Mouse (Mus musculus) spleen, postnatal 10 days (tissue): Measurements from ENCODE around the gene Ces1a.

Source experiments
- DNase-seq, 2 experiments: peaks; one replicate each; pipeline ENCODE4 v3.0.0; 2021 to 2022; ENCODE audit warnings: low spot score in 2 of 2

The Ces1a gene

DNA sequence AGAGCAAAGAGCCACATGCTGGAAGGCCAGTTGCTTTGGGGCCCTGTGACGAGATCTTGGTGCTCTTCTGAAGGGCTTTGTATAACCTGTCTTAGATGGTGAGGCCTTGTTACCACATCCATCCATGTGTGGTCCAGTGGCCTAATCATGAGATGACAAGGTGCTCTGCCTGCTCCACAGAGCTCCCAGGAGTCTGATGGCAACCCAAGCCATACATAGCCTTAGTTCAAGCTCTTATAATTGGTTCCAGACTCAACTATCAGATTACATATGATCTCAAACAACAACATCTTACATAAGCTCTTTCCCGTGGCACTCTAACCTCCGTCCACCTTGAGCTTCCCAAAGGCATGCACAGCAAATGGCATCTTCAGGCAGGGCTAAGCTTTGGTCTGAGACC lies at the start of gene Ces1a:
Ces1a (minus strand) TSS at position 101 of the 400 bp plus-strand sequence.
- no peak for DNase-seq

DNA sequence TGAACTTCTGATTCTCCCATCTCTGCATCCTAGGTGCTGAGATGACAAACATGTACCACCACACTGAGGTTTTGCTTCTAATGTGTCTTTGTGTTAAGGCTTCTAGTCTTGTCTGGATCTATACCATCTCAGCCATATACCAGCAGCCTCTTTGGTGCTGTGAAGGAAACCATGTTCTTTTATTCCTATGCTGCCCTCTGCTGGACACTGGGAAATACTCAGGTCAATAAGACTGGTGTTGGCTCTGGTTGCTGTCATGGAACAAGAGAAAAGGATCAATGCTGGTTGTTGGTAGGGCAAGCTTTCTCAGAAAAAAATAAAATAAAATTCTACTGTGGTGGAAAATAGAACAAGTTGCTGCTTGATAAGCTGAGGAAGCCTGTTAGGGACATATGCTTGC lies 47.4 kb upstream of the Ces1a start:
- no peak for DNase-seq

- no peak for DNase-seq
Observed at GRCm38 (mm10) chr8:93091324-93091723, 43.3 kb upstream of the Ces1a start.

DNA sequence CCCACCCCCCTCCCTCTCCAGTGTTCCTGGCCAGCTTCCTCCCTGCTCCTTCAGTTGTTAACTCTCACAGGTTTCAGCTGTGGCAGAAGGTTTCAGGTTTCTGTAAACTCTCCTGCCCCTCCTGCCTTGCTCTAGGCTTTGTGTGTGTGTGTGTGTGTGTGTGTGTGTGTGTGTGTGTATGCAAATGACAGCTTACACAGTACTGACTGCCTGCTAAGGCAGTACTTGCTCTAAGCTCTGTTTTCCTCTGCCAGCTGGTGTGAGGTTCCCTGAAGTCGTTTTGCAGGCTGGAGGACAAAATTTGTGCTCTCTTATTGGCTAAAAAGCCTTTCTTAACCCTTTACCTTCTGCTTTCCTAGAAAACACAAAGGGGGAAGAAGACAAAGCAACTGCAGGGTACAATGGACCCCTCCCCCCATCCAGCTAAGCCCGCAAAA lies 40.7 kb upstream of the Ces1a start:
- DNase-seq: no peak

- no peak for DNase-seq
Observed at GRCm38 (mm10) chr8:93088193-93088592, 40.2 kb upstream of the Ces1a start.

DNA sequence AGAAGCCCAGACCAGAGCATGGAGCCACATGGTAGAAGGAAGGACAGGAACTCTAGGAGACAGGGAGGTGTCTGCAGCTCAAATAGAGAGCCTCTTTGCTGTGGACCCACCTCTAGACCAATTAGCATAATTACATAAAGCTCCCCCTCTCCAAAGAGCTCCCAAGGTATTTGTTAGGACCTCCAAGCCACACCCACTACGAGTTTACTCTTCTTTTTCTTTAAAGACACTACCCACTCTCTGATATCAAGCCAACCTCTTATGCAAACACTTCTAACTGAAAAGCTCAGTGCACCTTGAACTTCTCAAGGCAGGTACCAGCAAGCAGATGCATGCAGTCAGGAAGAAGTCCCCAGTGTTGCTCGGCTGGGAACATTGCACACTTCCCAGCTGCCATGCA lies 31.9 kb upstream of the Ces1a start, which contains the start of gene Ces1b:
Ces1b (minus strand) TSS at position 131 of the 400 bp plus-strand sequence.
- no peak for DNase-seq

DNA sequence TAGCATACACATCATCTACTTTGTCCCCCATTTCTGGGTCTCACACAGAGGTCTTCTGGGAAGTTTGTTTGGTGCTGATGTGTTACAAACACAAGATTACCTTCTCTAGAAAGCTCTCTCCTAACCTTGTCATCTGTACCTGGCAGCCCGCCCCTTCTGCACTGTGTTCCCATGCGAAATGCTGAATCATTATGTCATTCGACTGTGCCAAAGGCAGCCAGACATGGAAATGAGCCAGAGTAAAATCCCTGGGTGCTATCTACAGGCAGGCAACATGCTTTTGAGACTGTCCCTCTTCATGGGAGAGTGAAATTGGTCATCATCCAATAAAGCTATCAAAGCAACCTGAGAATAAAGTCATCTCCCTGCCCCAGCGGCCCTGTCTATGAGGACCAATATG lies 27.3 kb upstream of the Ces1a start:
- no peak for DNase-seq

DNA sequence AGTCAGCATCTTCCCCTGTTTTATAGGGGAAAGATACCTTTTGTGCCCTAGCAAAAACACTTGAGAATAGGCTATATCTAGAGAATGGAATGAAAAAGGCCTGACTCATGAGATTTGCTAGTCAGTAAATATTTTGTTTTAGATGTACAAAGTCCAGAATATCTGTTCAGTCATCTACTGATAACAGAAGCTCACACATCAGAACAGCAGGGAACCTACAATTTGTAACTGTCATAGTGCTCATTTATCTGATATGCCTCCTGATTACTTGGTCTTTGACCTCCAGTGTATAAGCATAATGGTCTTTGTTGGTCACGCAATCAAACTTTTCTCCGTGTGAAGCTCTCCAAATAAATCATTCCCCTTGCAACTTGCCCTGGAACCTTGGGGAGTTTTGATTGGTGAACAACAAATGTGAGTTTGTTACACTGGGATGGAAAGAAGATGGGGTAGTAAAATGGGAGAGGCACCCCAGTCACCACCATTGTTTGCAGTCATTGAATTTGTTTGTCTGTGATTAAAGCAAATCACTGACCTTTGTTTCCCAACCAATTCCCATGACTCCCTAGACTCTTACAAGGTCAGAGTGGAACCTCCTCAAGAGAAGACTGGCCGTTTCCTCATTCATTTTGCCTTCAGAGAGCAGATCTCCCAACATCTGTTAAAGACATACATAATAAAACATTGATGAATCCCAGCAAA lies 15.6 kb upstream of the Ces1a start:
- DNase-seq: no peak

- peak in 1 of 2 experiments; percentile 19 for DNase-seq
Observed at GRCm38 (mm10) chr8:93059185-93059584, 11.2 kb upstream of the Ces1a start.

DNA sequence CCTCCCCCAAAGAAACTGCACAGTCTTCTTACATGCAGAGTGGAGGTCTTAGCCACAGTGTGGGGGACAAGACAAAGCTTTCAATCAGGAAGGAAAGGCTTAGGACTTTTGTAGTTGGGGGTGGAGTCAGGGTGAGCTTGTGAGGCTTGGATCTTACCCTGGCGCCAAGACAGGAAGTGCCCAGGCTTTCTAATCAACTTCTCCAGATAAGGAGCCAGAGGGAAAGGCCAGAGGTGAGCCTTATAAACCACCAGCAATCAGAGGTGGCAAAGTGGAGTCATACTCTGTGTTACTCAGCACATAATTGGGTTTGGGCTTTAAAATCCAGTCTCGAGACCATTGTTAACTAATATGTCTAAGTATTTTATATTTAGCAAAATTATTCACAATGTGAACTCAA lies 7.2 kb upstream of the Ces1a start:
- DNase-seq: no peak

DNA sequence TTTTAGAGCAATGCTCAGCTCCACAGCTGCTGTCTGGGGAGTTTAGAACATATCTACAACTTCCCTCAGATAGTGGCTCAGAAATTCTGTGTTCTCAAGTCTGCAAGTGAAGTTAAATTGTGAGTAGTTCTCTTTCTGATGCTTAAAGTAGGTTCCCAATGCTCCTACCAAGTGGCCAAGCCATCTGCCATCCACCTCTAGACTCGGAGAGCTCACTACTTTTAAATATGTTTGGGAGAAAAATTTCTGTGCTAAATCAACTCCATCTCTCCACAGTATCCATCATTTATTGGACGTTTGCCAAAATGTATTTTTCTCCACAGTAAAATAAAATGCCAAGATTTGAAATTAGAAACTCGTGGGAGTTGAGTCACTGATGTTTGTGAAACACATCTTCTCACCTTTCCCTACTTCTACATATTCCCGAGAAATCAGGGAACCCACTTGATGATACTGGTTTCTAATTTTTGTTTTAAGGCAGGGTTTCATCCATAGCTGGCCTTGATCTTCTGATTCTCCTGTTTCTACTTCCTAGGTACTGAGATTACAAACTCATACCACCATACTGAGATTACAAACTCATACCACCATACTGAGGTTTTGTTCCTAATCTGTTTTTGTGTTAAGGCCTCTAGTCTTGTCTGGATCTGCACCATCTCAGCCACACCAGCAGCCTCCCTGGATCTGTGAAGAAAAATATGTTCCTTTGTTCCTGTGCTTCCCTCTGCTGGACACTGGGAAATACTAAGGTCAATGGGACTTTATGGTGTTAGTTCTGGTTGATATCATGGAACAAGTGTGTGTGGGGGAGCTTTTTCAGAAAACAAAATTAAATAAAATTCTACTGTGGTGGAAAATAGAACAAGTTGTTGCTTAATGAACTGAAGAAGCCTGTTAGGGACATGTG lies 771 bp upstream of the Ces1a start:
- no peak for DNase-seq

GRCm38 (mm10) chr8:93043083-93043482 lies 4.9 kb downstream of the Ces1a start:
- no peak for DNase-seq

- DNase-seq: no peak
Observed at GRCm38 (mm10) chr8:93040776-93041567, 7.0 kb downstream of the Ces1a start.

DNA sequence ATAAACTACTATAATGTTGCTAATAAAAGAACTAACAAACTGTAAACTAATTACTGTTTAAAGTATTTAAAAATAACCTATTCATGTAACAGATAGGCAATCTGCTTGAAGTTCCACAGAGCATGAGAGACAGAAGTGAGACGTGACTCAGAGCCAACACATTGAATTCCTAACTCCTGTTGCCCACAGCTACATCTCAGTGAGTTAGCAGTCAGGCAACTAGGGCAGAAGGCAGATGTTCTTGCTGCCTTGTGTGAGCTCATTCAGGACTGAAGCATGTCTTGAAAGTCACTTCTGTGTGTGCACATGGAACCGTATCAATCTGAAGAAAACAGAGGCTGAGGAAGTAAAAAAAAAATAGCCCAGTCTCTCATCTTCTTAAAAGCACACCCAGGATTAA lies 7.7 kb downstream of the Ces1a start:
- DNase-seq: no peak

- no peak for DNase-seq
Observed at GRCm38 (mm10) chr8:93038831-93039230, 9.2 kb downstream of the Ces1a start.

DNA sequence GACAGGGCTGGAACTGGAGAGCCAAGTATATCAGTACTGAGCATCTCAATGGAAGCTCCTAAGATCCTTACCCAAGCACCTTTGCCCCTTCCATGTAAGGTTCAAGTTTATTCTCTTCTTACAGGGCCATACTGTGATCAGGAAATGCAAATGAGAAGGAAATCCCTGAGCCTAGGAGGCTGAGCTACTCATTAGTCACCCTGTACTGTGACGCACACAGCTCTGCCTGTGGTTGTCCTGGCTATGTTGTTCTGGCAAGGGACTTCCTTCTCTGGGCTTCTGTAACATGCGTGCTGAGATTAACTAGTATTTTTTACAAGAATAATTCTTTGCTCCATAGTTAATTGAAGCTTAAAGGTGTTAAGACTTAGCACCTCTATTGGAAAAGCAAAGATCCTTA lies 17.3 kb downstream of the Ces1a start:
- DNase-seq: no peak

- no peak for DNase-seq
Observed at GRCm38 (mm10) chr8:93021738-93022137, 26.3 kb downstream of the Ces1a start.

DNA sequence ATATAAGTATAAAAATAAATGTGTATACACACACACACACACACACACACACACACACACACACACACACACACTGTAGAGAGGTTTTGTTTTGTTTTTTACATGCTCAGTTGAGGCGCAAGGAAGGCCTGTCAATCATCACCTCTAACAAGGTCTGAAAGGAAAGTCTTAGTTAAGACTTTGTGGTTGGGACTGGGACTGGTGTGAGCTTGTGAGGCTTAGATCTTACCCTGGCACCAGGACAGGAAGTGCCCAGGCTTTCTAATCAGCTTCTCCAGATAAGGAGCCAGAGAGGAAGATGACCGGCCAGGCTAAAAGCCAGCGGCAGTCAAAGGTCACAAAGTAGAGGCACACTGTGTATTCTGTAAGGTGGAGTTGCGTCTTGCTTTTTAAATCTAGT lies 33.7 kb downstream of the Ces1a start:
- DNase-seq: no peak

DNA sequence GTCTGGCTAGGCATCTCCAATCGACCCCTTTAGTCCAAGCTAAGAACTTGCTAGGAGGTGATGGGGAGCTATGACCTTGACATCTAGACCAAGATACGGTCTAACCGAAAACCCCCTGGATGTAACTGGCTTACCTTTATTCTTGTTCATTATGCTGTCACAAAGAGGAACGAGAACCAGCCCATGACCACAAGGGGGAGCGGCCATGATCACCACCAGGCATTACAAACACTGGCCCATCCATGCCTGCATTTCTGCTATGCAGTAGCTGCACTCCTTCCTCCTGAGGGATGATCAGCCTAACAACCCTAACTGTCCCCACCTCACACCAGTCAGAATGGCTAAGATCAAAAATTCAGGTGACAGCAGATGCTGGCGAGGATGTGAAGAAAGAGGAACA lies 35.8 kb downstream of the Ces1a start:
- DNase-seq: no peak

DNA sequence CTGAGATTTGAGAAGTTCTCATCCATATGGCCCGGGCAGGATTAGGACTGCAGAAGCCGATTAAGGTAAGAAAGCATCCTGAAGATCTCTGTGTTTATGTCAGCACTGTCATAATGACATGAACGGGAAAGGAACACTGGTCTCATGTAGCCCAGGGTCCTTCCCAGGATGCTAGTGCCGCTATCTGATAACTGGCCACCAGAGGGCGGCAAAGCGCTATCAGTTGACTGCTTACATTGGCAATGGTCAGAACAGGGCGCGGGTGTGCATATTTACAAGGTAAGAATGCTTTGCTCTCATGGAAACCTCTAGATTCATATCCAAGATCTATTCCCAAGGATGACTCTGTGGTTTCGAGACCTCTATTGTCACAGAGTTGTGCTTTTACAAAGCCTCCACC lies 36.6 kb downstream of the Ces1a start:
- peak; percentile 54 to 81 for DNase-seq

- no peak for DNase-seq
Observed at GRCm38 (mm10) chr8:93010286-93010685, 37.7 kb downstream of the Ces1a start.

DNA sequence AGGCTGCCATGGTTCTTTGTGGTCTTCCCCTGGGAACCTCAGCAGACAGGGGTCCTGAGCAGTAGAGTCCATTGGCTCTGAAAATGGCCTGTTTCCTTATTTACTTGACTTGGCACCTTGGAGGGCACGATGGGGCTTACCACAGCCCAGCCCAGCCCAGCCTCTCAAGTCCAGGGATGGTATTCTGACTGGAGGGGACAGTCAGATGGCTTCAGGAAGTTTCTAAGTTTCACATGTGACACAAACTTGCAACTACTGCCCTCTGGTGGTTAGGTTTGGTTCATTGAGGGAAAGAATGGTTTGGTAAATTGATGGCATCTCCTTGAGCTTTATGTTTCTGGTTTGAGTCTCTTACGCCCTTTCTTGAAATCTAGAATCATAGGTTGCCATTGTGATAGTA lies 49.4 kb downstream of the Ces1a start:
- peak in 1 of 2 experiments; percentile 33 for DNase-seq
